Mouse (Mus musculus) 3T3-L1 (cell line): Measurements from ENCODE around the gene Dcdc2a.

ENCODE experiments used
- DNase-seq: peaks from one replicate; pipeline ENCODE4 v3.0.0-alpha.2; 2015; ENCODE audit warnings: low read depth, low spot score

Dcdc2a gene

DNA sequence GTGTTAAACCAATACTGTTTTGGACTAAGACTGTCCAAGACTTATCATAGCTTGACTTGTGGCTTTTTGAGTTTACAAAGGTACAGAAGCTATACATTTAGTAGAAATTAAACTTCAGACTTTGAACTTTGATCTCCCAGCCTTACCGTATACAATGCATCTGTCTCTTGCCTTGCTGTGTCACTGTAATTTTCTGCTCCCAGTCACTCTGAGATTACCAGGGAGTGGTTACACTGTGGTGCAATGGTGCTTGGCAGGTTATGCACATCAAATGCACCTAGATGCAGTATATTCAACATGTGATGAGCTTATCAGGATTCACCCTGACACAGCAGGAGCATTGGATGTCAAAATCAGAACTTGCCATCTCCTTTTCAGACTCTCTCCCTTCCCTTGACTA, 122.0 kb downstream of the Dcdc2a start:
- DNase-seq, result no peak

DNA sequence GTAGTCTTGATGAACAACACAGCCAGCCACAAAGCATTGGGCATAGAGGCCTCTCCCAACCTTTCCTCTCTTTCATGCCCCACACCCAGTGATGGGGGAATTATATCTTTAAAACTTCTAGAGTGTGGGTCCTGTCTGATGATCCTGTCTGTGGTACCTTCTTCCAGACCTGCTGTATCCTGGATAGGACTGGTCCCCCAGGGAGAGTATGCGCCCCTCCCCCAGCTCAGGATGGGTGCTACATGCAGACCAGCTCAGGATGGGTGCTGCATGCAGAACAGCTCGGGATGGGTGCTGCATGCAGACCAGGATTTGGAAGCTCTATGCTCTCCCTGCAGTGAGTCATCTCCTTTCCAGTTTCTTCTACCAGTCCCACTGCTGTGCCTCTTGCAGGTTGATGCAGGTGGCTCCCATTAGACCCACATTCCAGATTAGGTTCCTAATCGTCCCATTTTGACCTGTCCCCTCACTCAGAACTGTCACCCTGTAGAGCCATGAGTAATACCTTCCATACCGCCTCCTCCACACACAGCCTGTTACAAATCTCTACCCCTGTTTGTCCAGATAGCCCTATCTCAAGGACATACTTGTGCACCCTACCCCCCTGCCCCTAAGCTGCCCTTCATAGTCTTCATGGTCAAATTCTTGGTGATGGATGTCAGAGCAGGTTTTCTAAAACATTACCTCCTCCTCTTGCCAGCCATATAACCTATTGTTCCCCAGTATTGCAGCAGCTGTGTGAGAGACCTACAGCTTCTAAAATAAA, 122.6 kb downstream of the Dcdc2a start:
- no peak for DNase-seq

DNA sequence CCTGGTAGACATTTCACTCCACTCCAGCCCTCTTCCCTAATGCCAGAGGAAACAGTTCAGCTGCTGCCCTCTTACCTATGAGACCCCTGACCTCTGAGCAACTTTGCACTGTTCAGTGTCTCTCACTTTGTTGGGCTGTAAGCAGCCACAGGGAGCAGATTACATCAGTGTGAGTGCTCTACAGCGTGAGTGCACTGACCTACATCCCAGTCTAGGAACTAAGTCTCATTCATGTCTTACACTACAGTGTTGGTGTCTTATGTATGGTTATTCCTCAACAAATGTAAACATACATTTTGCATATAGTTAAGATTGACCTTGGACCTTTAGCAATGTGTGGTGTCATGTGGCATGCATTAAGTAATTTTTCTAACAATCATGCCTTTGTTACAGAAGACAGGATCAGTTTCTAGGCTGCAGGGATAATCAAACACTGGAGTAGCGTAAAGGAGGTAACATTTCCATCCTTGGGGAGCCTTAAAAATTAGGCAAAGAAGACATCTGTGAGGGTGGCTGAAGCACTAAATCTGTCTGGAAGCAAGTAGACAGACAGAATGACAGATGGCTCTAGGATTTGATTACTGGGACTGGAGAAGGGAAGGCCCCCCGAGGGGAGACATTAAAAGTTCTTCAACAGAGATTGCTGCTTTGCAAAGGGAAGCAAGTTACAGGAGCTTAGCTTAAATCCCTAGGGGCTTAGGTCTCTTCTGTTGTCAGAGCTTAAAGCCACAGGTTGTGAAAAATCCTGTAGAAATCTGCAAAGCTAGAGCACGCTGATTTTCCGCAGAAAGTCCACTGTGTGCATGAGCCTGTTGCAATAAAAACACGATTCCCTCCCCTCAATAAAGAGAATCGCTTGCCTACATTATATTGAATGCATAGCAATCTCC, 130.9 kb downstream of the Dcdc2a start:
- DNase-seq, result no peak

DNA sequence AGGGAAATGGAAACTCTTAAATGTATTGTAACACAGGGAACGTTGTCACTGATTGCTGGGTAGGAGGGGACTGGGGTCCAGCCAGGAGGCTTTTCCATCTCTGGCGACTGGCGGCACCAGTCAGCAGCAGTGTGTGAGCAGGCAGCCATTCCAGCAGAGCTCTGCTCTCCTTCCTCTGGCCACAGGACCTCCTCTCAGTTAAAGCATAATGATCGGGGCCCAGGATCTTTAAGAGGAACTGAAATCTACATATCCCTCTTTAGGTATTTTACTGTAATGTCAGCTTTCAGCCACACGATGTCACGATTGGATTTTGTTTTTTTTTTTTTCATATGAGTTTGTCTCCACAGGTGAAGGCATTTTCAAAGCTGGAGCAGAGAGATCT, 131.5 kb downstream of the Dcdc2a start:
- peak; percentile 55 for DNase-seq

DNA sequence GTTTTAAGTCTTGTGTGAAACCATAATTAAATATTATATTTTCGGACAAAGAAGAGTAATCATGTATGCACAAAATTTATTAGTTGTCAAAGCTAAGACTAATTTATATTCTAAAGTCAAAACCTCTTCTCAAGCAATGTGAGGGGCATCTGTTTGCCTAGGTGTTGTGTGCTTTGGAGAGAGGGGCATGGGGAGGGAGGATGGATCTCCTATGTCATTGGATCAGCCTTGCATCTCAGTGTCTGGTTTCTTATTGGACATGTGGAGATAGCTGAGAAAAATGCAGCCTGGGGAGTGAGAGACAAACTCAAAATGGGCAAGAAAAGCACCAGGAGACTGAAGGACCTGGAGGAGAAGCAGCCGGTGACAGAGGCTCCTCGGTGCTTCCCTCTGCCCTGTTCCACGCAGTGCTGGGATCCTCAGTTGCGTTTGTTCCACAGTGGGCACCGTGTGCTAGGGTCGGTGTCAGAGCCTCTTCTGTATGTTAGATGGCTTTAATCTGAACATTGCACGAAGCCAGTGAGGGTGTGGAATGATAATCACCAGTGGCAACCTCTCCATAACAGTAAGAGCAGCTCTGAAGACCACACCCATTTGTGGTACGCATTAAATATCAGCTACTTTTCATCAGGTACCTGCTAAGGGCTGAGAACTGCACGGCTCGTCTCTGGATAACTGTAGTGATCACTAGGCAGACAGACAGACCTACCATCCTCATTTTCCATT, 133.8 kb downstream of the Dcdc2a start:
- DNase-seq, result no peak

DNA sequence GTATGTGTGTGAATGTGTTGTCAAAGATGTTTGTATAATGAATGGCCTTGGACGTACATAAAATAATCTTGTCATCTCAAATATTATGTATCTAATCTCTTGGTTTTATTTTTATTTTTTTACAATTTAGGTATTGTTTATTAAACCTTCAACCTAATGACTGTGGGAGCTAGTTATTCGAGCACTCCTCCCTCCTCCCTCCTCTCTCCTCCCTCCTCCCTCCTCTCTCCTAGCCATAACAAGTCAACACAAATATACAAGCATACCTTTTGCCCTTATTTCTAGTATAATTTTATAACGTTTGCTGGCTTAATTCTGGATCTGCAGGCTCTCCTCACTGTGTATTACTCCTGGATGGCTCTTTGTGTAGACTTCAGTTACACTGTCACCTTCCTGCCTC, 134.4 kb downstream of the Dcdc2a start:
- DNase-seq, result no peak

DNA sequence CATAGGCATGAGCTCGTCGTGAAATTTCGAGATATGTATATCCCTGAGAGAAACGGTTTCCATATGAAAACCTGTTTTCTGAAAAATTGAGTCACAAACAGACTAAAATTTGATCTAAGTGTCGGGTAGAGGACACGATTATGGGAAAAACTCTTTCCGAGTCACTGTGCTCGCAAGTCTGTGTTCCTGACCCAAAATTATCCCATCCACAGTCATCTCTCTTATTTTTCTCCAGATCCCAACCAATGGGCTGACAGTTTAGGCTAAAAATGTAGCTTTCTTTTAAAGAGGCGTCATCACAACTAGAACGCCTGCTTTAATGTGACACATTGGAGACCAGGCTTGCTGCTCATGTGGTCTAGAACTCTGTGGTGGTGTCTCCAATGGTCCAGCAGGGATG, 139.9 kb downstream of the Dcdc2a start:
- no peak for DNase-seq

DNA sequence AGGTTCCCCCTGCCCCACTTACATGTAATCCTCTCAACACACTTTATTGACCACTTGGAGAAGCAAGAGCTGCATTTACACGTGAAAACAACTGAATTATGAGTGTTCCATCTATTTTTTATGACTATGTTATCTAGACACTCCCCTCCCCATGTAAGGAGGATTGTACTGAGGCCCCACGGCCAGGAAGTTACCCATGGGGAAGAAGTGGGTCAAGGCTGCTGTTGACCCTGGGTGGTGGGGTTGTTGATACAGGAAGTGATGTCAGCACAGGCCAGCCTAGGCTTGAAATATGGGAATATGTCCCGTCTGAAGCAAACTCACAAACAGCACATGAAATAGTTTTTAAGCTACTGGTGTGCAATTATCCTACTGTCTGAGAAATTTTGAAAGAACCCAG, 144.1 kb downstream of the Dcdc2a start:
- DNase-seq, result no peak

DNA sequence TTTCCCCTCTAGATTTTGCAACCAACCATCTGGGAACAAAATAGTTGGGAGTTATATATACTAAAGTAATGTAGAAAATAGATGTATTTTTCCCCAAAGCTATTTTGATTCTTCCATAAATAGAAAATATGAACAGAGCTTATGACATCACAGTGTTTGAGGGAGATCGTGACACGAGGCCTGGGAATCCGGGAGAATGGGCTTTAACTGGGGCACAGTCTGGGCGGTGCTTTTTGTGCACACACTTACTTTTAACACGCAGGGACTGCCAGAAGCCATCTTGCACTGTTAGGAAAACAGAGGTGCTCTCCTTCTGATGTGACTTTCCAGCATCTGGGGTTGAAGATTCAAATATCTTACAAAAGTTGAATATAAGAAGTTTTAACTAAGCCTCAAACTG, 151.1 kb downstream of the Dcdc2a start:
- no peak for DNase-seq

DNA sequence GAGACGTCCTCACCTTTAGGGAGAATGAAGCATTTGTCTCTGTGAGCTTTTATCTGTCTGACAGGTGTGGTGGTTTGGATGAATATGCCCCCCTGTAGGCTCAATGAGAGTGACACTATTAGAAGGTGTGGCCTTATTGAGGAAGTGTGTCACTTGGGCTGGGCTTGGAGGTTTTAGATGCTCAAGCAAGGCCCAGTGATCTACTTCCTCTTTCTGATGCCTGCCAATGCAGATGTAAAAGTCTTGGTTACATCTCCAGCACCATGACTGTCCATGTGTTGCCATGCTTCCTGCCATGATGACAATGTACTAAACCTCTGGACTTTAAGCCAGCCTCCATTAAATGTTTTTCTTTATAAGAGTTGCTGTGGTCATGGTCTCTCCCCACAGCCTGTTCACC, 162.6 kb downstream of the Dcdc2a start:
- DNase-seq, result no peak

DNA sequence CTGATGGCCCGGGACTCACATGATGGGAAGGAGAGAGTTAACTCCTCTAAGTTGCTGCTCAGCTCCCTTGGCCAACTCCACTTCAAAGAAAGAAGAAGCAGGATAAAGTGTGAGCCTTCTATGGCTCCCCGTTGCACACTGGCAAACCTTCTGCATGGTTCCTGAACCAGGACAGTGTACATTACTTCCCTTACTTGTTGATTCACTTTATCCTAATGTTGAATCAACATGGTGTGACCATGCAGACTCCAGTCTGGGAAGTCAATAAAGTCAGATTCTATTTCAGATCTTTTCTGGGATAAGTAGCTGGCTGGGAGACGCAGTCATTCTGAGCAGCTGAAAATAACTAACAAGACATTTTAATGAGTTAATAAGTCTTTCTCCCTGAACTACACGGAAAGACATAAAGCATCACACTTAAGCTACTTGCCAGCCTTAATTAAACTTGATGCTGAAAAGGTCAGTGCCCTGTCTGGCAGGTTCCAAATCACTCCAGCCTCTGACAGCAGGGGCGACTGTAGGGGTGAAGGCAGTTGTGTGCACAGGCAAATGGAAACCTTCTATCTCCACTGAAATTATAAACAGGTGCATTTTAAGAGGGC, 164.5 kb downstream of the Dcdc2a start:
- DNase-seq, result no peak

DNA sequence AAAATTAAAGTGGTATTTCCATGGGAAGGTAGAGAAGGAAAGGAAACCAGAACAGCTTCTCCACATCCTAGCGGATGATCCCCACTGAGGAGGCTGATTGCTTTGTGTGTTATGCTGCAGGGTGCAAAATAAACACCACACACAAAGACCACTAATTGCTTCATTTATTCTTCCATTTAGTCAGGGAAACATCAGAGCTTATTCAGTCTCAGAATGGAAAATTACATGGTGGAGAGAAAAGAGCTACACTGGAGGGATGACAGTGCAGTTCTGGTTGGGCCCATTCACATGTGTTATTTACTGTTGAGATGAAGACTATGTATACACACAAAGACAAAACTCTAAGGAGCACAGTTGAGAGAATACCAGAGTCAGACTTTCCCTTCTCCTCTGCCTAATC, 196.1 kb downstream of the Dcdc2a start:
- no peak for DNase-seq

DNA sequence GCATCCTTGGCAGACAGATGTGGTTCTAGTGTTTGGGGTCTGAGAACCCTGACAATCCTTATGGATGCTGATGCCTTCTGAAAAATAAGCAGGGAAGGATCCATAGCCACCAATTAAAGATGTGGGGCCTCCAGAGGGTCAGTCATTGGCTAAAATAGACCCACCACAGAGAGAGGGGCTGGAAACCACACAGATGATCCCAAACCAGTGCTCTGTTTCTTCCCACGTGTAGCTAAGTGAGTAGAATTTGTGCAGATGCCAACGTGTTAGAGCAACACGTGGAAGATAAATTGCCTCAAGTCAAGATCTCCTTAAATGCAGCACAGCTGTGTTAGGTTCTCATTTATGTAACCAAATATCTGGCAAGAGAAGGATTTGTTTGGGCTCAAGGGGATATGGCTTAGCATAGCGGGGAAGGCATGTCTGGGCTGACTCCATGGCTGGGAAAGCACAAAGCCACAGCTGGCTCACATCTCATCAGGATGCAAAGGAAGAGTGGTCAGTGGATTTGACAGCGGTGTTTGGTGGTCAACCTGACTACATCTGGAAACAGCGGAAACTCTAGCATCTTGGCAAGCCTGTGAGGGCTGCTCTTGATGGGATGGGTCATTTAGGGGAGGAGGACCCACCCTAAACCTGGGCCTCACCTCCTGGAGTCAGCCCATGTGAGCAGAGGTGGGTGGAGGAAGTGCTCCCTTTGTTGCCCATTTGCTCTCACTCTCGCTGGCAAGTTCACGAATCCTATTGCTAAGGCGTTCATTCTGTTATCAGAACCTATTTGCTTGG, 198.9 kb downstream of the Dcdc2a start:
- DNase-seq, result peak; percentile 56

DNA sequence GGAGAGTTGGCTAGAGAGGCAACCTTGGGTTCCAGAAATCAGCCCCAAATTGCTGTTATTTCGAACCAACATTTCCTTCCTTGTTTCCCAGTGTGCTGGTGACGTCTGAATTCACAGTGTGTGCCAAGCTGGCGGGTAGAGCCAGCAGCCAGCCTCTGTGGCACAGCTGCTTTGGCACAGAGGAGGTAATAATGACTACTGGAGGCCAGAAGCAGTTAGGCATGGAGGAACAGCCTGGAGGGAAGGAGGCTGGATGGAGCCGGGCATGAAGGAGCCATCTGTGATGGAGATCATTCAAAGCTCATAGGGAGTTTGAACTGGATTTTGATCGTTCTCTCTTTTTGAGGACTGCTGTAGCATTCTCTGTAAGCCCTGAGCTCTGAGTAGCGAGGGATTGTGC, 201.8 kb downstream of the Dcdc2a start:
- DNase-seq, result no peak
